22 mouse cellular contexts compared by ENCODE assay signal in the genomic region with DNA sequence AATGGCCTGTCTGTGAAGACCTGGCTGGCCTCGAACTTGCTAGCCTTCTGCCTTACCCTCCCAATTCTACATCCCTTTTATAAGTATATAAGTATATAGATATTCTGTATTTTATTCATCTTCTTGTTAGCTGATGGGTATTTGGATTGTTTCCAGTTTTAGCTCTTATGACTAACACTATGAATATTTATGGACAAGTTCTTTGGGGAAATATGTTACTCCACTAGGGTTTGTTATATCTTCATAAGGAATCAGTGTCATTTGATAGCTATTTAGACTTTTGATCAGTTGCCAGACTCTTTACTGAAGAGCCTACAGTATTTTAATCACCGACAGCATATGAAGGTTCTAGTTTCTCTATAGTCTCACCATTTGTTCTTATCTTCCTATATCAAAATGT. TPM values are rescaled to one million over a fixed set of nuclear protein-coding genes. Genes with fewer than 3 reads are reported as not detected.
DNase-seq lines count a peak whose midpoint lies in the region; ATAC-seq and TF ChIP-seq lines count a peak whose summit lies in the region.
"Had no signal": no experiment of that assay in that cellular context is flagged by ENCODE, and none has a peak within 500 bp of the region (broad histone marks: within the 10 kb centered on the region; RNA-seq: fewer than 3 reads in every experiment).

No protein-coding gene starts in this region.

- no peaks in the 10 kb centered on the region for H3K27me3 ChIP-seq in lung, embryonic 14.5 days (ENCODE audit: insufficient read depth, low read length)
- H3K27me3 ChIP-seq in heart, embryonic 11.5 days (ENCODE audit: control insufficient read depth, insufficient read depth, low read length), result no peaks in the 10 kb centered on the region
- H3K27me3 ChIP-seq: embryonic facial prominence, embryonic 13.5 days; hindbrain, embryonic 15.5 days; intestine, embryonic 15.5 days; midbrain, embryonic 12.5 days had no signal

- no peak overlapping the region for H3K9ac ChIP-seq in lung, embryonic 14.5 days
- no peak overlapping the region for H3K9ac ChIP-seq in heart, embryonic 11.5 days (ENCODE audit: low read depth, low read length)
- H3K9ac ChIP-seq: embryonic facial prominence, embryonic 13.5 days; forebrain, postnatal 0 days; hindbrain, embryonic 15.5 days; intestine, embryonic 15.5 days; midbrain, embryonic 12.5 days had no signal

- no peak for DNase-seq in frontal cortex, postnatal 14 days (ENCODE audit: low spot score in 2 of 2)
- peak; percentile 47 for DNase-seq in lung, embryonic 14.5 days
- DNase-seq in lung, postnatal 36 days, result no peak
- DNase-seq in NIH3T3 (ENCODE audit: low read depth), result peak; percentile 61
- no peak for DNase-seq in urinary bladder, adult 2 months (ENCODE audit: low spot score)
- DNase-seq: adrenal gland, postnatal 36 days; B cell, adult 2 months; cerebellum, adult 18-20 months; cerebellum, postnatal 25 days; forebrain, postnatal 0 days; gastrocnemius, postnatal 36 days; heart, postnatal 4 days; kidney, adult 8-10 months; left cerebral cortex, postnatal 4 days; lung, postnatal 14 days; right cerebral cortex, postnatal 14 days had no signal

- H3K4me1 ChIP-seq in lung, embryonic 14.5 days (ENCODE audit: insufficient read depth), result no peaks in the 10 kb centered on the region
- H3K4me1 ChIP-seq in heart, embryonic 11.5 days (ENCODE audit: control insufficient read depth, insufficient read depth, low read length), result peaks cover 5% of the 10 kb centered on the region; the same call in 1 of the 2 replicates

- H3K27ac ChIP-seq in lung, embryonic 14.5 days (ENCODE audit: low read depth), result no peak overlapping the region
- no peak overlapping the region for H3K27ac ChIP-seq in heart, embryonic 11.5 days (ENCODE audit: low read depth, low read length)
- H3K27ac ChIP-seq: embryonic facial prominence, embryonic 13.5 days; hindbrain, embryonic 15.5 days; intestine, embryonic 15.5 days; midbrain, embryonic 12.5 days had no signal

- no peak overlapping the region for H3K4me3 ChIP-seq in lung, embryonic 14.5 days (ENCODE audit: low read depth, low read length)
- no peak overlapping the region for H3K4me3 ChIP-seq in heart, embryonic 11.5 days (ENCODE audit: low read depth, low read length)
- H3K4me3 ChIP-seq: embryonic facial prominence, embryonic 13.5 days; hindbrain, embryonic 15.5 days; intestine, embryonic 15.5 days; midbrain, embryonic 12.5 days had no signal

- no peaks in the 10 kb centered on the region for H3K9me3 ChIP-seq in lung, embryonic 14.5 days (ENCODE audit: low read depth, low read length)
- no peaks in the 10 kb centered on the region for H3K9me3 ChIP-seq in heart, embryonic 11.5 days (replicated peaks; ENCODE audit: control insufficient read depth, low read length)
- H3K9me3 ChIP-seq: embryonic facial prominence, embryonic 13.5 days; hindbrain, embryonic 15.5 days; intestine, embryonic 15.5 days; midbrain, embryonic 12.5 days had no signal

- 53% methylated on average over 2 of the region's 2 CpGs for WGBS in lung, embryonic 14.5 days
- 68% methylated on average over 2 of the region's 2 CpGs for WGBS in heart, embryonic 11.5 days (ENCODE audit: insufficient replicate concordance)

- peak; percentile 45 for ATAC-seq in frontal cortex, adult (ENCODE audit: low TSS enrichment)
- no peak for ATAC-seq in lung, embryonic 14.5 days (ENCODE audit: insufficient read depth)
- no peak for ATAC-seq in heart, embryonic 11.5 days (replicated peaks; ENCODE audit: insufficient number of reproducible peaks, low FRiP score, low TSS enrichment)
- ATAC-seq: forebrain, postnatal 0 days; intestine, embryonic 15.5 days had no signal

- H3K36me3 ChIP-seq in lung, embryonic 14.5 days (ENCODE audit: insufficient read depth), result no peaks in the 10 kb centered on the region
- no peaks in the 10 kb centered on the region for H3K36me3 ChIP-seq in heart, embryonic 11.5 days (ENCODE audit: control insufficient read depth, insufficient read depth, low read length)
- H3K36me3 ChIP-seq: embryonic facial prominence, embryonic 13.5 days; hindbrain, embryonic 15.5 days; intestine, embryonic 15.5 days; midbrain, embryonic 12.5 days had no signal

- no peak for TF ChIP-seq CTCF in lung, embryonic 14.5 days (IDR thresholded peaks at IDR 0.05; ENCODE audit: low read depth)

- H3K4me2 ChIP-seq in lung, embryonic 14.5 days, result no peak overlapping the region
- no peak overlapping the region for H3K4me2 ChIP-seq in heart, embryonic 11.5 days
- H3K4me2 ChIP-seq: embryonic facial prominence, embryonic 13.5 days; hindbrain, embryonic 15.5 days; intestine, embryonic 15.5 days; midbrain, embryonic 12.5 days had no signal

RNA-seq across cellular contexts. Expression of a gene that starts 15.0 kb away (rescaled TPM):
- polyA plus RNA-seq in lung, embryonic 14.5 days (2014; fragmentation: Nextera tagmentation; extraction: Ambion mirVana), result 5.7 and 6.7 TPM in 2 replicates
- polyA plus RNA-seq in urinary bladder, adult 2 months (2012; rRNA removed), result 6.7 and 7.4 TPM in 2 replicates
- 4.7 and 5.5 TPM in 2 replicates for polyA plus RNA-seq in heart, embryonic 11.5 days (2014; fragmentation: Nextera tagmentation; extraction: Ambion mirVana)

Comparison
In these comparisons a context has a peak if more than half of its experiments do, and no peak if none do; other contexts are left out.
1. DNase-seq: peak in lung, embryonic 14.5 days (single experiment) and NIH3T3 (single experiment); none in frontal cortex, postnatal 14 days (0 of 2), lung, postnatal 36 days (single experiment) and urinary bladder, adult 2 months (single experiment).